Mouse (Mus musculus) Patski (cell line): Measurements from ENCODE around the gene Gcnt2. TPM values are rescaled to one million over a fixed set of nuclear protein-coding genes. Genes with fewer than 3 reads are reported as not detected.
"Not testable (repeated sequence)": the region's sequence is repeated elsewhere in the genome, so short reads cannot be mapped to it uniquely, and the experiment has no call there.

Source experiments
- ATAC-seq: fragments of 100-300 bp; one replicate; pipeline ENCODE4 v1.8.0; 2021
- CTCF ChIA-PET: fragments of 350-600 bp; sonication (Branson Sonifier 250); formaldehyde crosslinking; loops from one replicate; lab custom pipeline; 2022; ENCODE audit warnings: inconsistent platforms; lab: Charles Lee
- POLR2A ChIA-PET: fragments of 350-600 bp; sonication (Branson Sonifier 250); formaldehyde crosslinking; loops from one replicate; lab custom pipeline; 2022; ENCODE audit warnings: antibody characterized with exemption, inconsistent platforms; lab: Charles Lee
- DNase-seq: peaks from one replicate; pipeline ENCODE4 v3.0.0-alpha.2; 2011; ENCODE audit warnings: low read depth, low spot score
- H3K27me3 ChIP-seq: fragments of 371-371 bp; one replicate; pipeline ENCODE4 v1.5.1; 2021
- CTCF ChIP-seq: fragments of 100-300 bp; IDR thresholded peaks from one replicate; pipeline ENCODE4 v1.5.1; 2021
- in situ Hi-C: fragments of 300-500 bp; cut with MboI; formaldehyde crosslinking; loops from 3 replicates; pipeline ENCODE4 v1.11.1; 2018; ENCODE audit warnings: low pct_unique_long_range_greater_than_20kb, mixed read lengths
- polyA plus RNA-seq: library from polyadenylated mRNA; unstranded; gene quantifications from one replicate; pipeline ENCODE4 v1.2.3, GENCODE M21; 2021

Gcnt2 gene
- polyA plus RNA-seq, 1 experiment from 2014 or later, result 71.2 TPM

DNA sequence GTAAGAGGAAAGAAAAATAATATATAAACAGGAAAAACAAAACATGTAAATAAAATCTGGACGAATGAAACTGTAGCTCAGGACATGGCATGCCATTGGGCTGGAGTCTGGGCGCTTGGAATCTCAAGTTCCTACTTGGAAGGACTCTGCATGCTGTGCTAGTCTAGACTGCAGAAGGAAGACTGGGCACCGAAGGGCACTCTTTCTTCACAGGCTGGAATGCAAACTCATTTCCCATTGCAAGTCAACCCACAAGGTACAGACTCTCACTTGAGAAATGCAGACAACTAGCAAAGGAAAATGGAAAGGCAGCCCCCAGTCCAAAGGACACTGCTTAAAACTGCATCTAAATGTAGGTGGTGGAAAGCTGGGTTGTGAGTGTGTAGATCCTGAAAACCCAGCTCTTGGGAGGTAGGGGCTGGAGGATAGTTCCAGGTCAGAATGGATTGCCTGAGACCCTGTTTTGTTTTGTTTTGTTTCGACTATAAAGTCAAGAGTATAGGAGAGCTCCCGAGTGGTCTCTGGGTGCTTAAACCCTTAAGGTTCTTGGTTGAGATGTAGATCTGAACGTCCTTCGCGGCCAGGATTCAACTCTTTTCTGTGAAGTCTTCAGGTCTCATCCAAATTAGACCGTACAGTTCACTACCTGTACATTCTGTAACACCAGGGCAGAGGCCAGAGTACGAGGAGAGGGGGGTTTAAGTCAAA lies 26.5 kb downstream of the Gcnt2 start:
- ATAC-seq (no peak), DNase-seq (no peak)
- no peak for TF ChIP-seq CTCF
- ChIA-PET POLR2A (interaction anchor here (0.5 to 1.8 kb wide), 5 partner anchors 11 to 241 kb away, joined by 3 to 6 read pairs (median 4); no protein-coding TSS in a partner anchor), CTCF (interaction anchor here (1.4 to 1.8 kb wide), 2 partner anchors 8 to 25 kb away, joined by 3 to 6 read pairs; no protein-coding TSS in a partner anchor)
- no peaks in the 10 kb centered on the region for H3K27me3 ChIP-seq
- in situ Hi-C loops, result no loop called here

DNA sequence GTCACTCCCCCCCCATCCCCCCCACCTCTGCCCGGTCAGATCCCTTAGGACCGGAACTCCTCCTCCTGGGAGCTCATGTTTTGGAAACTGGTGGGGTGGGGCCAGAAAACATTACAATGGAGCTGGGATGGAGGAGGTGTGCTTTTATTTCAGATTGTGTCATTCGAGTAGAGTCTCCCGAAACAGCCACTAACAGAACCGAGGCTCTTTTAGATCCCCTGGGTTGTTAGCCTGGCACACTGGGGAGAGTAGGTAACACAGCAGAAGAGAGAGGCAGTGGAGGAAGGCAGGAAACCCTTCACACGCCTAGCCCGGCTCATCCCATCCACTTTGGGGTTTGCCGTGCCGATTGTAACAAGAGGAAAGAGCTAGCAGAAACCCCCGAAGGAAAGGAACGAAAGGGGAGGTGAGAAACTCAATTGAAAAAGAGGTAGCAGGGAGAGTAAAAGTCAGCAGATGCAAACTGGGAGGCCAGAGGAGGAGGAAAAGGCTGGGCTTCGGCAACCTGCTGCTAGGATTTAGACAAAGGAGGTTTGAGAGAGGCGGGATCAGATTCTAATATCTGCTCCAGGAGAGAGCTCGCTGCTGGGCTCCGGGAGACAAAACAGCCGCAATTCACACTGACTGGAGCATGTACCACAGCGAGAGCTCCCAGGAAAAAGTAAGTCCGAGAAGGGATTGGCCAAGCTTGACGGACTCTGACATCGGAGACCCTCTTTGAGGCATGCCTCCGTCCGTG lies 27.3 kb downstream of the Gcnt2 start:
- ChIA-PET CTCF (interaction anchor here (0.8 to 1.8 kb wide), 4 partner anchors 8 to 33 kb away, joined by 3 to 6 read pairs (median 3); partner anchors contain the start of gene Gcnt2), POLR2A (interaction anchor here (0.7 to 1.8 kb wide), 4 partner anchors 13 to 735 kb away, joined by 3 to 6 read pairs (median 3); partner anchors contain the start of gene Gcnt2)
- no peak for TF ChIP-seq CTCF
- no peak for ATAC-seq
- in situ Hi-C loops, result no loop called here
- H3K27me3 ChIP-seq, result no peaks in the 10 kb centered on the region
- DNase-seq, result no peak

GRCm38 (mm10) chr13:40890595-40890994 lies 31.0 kb downstream of the Gcnt2 start:
- no peak for ATAC-seq
- H3K27me3 ChIP-seq, result no peaks in the 10 kb centered on the region
- DNase-seq, result no peak
- ChIA-PET CTCF (no interaction called here), POLR2A (no interaction called here)
- TF ChIP-seq CTCF, result no peak
- in situ Hi-C loops, result no loop called here

GRCm38 (mm10) chr13:40891369-40891768 lies 31.8 kb downstream of the Gcnt2 start:
- CTCF ChIA-PET, POLR2A ChIA-PET, H3K27me3 ChIP-seq, ATAC-seq, in situ Hi-C loops, DNase-seq: not testable (repeated sequence)

DNA sequence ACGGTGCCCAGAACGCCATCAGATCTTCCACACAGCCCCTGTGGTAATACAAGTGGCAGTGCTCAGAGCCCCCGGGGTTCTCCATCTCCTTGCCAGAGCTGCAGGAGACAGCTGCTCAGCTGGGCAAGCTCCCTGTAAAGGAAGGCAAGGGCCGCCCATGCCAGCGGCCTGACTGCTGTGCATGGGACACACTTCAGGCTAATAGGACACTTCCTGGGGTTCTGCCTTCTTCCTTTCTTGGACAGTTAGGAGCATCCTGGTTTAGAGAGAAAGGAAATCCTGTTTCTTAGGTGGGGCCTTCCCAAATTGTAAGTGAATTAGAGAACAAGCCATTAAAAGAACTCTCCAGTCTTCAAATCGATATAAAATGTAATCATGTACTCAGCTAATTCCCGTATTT lies 32.5 kb downstream of the Gcnt2 start:
- in situ Hi-C loops, result no loop called here
- ChIA-PET CTCF (interaction anchor here (0.7 to 1.6 kb wide), 2 partner anchors 19 to 48 kb away, joined by 3 to 4 read pairs; no protein-coding TSS in a partner anchor), POLR2A (no interaction called here)
- no peak for DNase-seq
- H3K27me3 ChIP-seq, result no peaks in the 10 kb centered on the region
- no peak for TF ChIP-seq CTCF
- no peak for ATAC-seq

- ATAC-seq (no peak), DNase-seq (no peak)
- CTCF ChIA-PET, result interaction anchor here (0.7 to 1.6 kb wide), 2 partner anchors 18 to 48 kb away, joined by 3 to 4 read pairs; no protein-coding TSS in a partner anchor
- POLR2A ChIA-PET, result no interaction called here
- no peak for TF ChIP-seq CTCF
- in situ Hi-C loops, result no loop called here
- no peaks in the 10 kb centered on the region for H3K27me3 ChIP-seq
Measured at GRCm38 (mm10) chr13:40892547-40892946, 33.0 kb downstream of the Gcnt2 start.

- in situ Hi-C loops, result no loop called here
- H3K27me3 ChIP-seq, result no peaks in the 10 kb centered on the region
- no peak for TF ChIP-seq CTCF
- DNase-seq, result no peak
- POLR2A ChIA-PET, result no interaction called here
- ATAC-seq, result no peak
- CTCF ChIA-PET, result no interaction called here
Measured at GRCm38 (mm10) chr13:40893573-40893972, 34.0 kb downstream of the Gcnt2 start.

- POLR2A ChIA-PET, CTCF ChIA-PET: not testable (repeated sequence)
Measured at GRCm38 (mm10) chr13:40898049-40898690, 38.6 kb downstream of the Gcnt2 start.

DNA sequence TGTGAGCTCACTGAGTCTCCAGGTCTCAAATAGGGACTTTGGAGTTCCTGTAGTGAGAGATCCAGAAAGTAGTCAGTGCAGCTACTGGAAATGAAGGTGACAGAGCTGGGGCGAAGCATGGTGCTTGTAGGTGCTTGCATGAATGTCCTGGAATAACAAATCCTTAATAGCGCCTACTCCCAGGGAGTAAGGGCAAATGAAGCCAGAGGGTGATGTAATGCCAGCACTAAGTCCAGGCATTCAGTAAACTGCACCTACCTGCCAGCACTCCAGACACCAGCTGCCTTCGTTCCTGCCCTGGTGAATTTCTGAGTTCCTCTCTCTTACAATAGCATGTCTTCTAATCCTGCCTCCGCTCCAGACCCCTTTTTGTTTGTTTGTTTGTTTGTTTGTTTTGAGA lies 39.1 kb downstream of the Gcnt2 start:
- ATAC-seq (no peak), DNase-seq (no peak)
- ChIA-PET POLR2A (no interaction called here), CTCF (no interaction called here)
- in situ Hi-C loops, result no loop called here
- no peaks in the 10 kb centered on the region for H3K27me3 ChIP-seq
- TF ChIP-seq CTCF, result no peak

More at GRCm38 (mm10) chr13:40898049-40898690, 38.6 kb downstream of the Gcnt2 start:
- in situ Hi-C loops, ATAC-seq, DNase-seq, H3K27me3 ChIP-seq: not testable (repeated sequence)

DNA sequence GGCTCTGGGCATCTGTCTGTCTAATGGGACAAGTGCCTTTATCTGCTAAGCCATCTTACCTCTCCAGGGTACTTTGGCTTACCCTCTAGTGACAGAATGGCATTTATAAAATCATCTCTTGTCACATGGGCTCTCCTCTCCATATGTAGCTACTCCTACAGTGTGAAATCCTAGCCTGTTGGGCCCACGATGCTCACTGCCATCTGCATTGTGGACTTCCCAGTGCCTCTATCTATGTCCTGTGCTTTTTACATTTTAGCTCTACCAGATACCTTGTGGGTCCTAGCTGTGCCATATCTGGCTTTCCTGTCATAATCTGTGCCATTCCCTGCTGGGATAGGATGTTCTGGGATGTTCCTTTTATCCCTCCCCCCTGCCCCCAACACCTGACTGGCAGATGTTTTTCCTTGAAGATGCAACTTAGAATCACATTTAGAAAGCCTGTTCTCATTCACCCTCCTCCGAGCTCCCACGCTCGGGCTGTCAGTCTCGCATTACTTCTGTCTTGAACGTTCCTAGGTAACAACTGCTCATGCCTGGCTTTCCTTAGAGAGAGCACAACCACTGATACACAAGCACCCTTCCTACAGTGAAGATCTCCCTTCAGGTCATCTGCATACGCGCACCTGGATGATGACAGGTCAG lies 39.9 kb downstream of the Gcnt2 start:
- no peak for TF ChIP-seq CTCF
- CTCF ChIA-PET, result no interaction called here
- ATAC-seq (no peak), DNase-seq (no peak)
- POLR2A ChIA-PET, result interaction anchor here (0.6 kb wide), 2 partner anchors 95 to 1249 kb away, joined by 3 read pairs; no protein-coding TSS in a partner anchor
- H3K27me3 ChIP-seq, result no peaks in the 10 kb centered on the region
- in situ Hi-C loops, result no loop called here
